ENCODE assay signal across 8 mouse cellular contexts in the genomic region with DNA sequence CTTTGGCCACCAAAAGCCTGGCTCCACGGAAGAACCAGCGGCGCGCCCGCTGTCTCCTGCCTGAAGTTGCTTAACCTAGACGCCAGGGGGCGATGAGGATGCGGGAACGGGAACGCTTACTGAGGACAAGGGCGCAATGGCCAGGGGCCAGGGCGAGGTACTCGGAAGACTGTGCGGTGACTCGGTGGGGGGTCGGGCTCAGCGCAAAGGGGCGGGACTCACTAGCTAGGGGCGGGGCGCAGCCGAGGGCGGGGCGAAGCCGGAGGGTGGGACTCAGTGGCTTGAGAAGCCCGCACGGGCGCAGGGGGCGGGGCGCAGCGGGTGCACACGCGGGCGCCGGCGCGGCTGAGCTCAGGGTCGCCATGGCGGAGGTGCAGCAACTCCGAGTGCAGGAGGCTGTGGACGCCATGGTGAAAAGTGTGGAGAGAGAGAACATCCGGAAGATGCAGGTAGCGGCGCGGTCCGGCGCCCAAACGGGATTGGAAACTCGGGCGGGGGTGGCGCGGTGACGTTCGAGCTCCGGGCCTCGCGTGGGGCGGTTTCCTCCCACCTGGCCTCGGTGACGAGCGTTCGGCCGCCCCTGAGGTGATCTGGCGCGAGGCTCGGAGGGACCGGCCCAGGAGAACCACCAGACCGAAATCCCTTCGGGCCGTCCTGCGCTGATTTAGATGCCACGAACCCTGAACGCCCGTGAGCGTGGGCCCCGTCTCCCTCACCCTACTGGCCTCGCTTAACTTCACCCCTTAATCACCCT. TPM values are rescaled to one million over a fixed set of nuclear protein-coding genes. Genes with fewer than 3 reads are reported as not detected.
DNase-seq lines count a peak whose midpoint lies in the region; ATAC-seq lines count a peak whose summit lies in the region.

A gene (plus strand): TSS at position 276 of the 754 bp plus-strand sequence.

- peak; percentile 90 for ATAC-seq in inflammation-experienced regulatory T-cells, adult 6 months
- ATAC-seq in megakaryocyte-erythroid progenitor cell, adult 5-6 weeks (replicated peaks; ENCODE audit: low FRiP score, low TSS enrichment, poor library complexity, severe bottlenecking), result peak; percentile 91

- intact Hi-C loops in gastrocnemius, postnatal 14 days (cut with DNase I; ENCODE audit: low total_unique reads), result no loop called here
- intact Hi-C loops in left cerebral cortex, postnatal 10 days (cut with DNase I), result loop anchor here (2.0 to 5.0 kb wide), 3 partner anchors 37 to 239 kb away; a partner anchor contains a TSS

- peak; percentile 97 to 98 for DNase-seq in adrenal gland, adult (ENCODE audit: inconsistent age in 2 of 2, low spot score in 1 of 2)
- peak; percentile 98 for DNase-seq in embryo, embryonic 10.5 days (ENCODE audit: low spot score)
- DNase-seq in gastrocnemius, postnatal 14 days, result peak; percentile 97
- peak; percentile 92 to 96 for DNase-seq in left cerebral cortex, postnatal 10 days (ENCODE audit: extremely low spot score in 1 of 2, low spot score in 2 of 2)
- DNase-seq in right cerebral cortex, postnatal 25 days, result peak; percentile 88
- DNase-seq in urinary bladder, postnatal 4 days (ENCODE audit: low spot score in 2 of 2), result peak; percentile 95 to 96

RNA-seq across cellular contexts. Expression of the gene that starts here (rescaled TPM):
- total RNA-seq in gastrocnemius, postnatal 14 days (2021), result 10 to 100 TPM; 18.3 to 21.6 TPM
- 10 to 100 TPM; 52.7 to 54.8 (median 53.5) TPM for polyA plus RNA-seq in inflammation-experienced regulatory T-cells, adult 6 months (2017; shearing (Covaris generic))
- total RNA-seq in left cerebral cortex, postnatal 10 days (2021), result 10 to 100 TPM; 34.0 to 34.6 TPM
- 40.6 and 40.9 TPM in 2 replicates for total RNA-seq in megakaryocyte-erythroid progenitor cell, adult 5-6 weeks (2014; fragmentation: Nextera tagmentation)
- total RNA-seq in megakaryocyte-erythroid progenitor cell, adult 5-6 weeks (2017), result 74.9 and 88.5 TPM in 2 replicates

Comparison
In these comparisons a context has a peak if more than half of its experiments do, and no peak if none do; other contexts are left out.
1. Peak in every context shown above with its lines: DNase-seq and ATAC-seq.